Mouse (Mus musculus) liver, adult (tissue): ENCODE data around the gene Gm4907.
"Not testable (repeated sequence)": the region's sequence is repeated elsewhere in the genome, so short reads cannot be mapped to it uniquely, and the experiment has no call there.

Experiments
- GATA4 ChIP-seq: IDR thresholded peaks from 2 replicates; pipeline ENCODE4 v1.6.1; 2014; ENCODE audit warnings: mild to moderate bottlenecking, low read length; ENCODE audit not compliant: insufficient replicate concordance

The Gm4907 gene

DNA sequence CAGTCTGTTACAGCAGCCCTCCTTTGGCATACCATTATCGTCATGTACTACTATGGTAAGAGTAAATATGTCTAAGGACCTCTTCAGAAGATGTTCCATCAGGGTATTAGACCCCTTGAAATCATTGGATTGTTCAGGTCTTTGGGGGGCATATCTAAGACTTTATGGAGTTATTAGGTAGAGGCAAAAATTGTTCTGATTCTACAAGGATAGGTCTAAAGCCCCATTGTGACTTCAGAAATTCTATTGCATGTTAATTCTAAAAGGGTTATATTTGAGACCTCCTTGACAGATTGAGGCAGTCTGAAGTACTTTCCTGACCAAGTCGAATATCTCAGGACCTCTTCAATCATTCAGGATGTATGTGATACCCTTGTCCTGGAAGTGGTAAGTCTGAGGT is at the start of gene Gm4907:
Gene Gm4907, plus strand, starts transcription at position 301 of the 400 bp plus-strand sequence.
- TF ChIP-seq GATA4: not testable (repeated sequence)

DNA sequence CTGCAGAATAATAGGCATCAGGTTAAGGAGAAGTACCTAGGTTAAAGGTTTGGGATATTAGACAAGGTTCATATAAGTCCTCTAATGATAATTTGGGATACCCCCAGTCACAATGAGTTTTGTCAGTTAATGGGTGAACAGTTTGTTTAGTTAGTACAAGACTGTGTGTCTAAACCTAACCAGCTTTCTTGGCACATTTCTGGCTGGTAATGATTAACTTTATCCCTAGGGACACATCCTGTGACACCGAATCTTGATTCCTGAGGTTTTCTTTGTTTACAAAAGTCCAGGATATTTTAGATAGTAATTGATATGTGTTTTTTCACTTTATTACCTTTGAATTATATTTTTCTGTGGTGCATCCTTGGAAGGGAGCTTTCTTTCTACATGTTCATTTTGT is 41.4 kb upstream of the Gm4907 start:
- TF ChIP-seq GATA4: no peak

DNA sequence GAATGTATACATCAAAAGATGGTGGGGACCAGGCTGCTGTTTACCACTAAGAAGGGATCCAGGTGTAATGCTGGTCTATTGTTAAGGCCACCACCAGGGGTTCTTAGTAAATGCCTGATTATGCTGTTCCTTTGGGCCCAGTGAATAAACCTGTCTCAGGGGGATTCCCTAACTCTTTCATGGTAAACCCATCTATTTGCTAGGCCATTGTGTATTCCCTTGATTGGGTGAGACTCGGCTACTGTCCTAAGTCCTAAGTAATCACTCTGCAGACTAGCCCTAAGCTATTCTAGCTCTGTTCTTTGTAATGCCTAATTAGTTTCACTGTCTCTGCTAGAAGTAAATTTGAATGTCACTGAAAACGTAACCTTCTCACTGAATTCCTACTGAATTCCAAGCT is 71.8 kb downstream of the Gm4907 start:
- no peak for TF ChIP-seq GATA4
